ENCODE assay signal across 15 mouse cellular contexts in genomic region chr2:105678306-105678705, GRCm38 (mm10). TPM values are rescaled to one million over a fixed set of nuclear protein-coding genes. Genes with fewer than 3 reads are reported as not detected.
DNase-seq lines count a peak whose midpoint lies in the region; ATAC-seq lines count a peak whose summit lies in the region.
"Had no signal": no experiment of that assay in that cellular context is flagged by ENCODE, and none has a peak within 500 bp of the region (broad histone marks: within the 10 kb centered on the region; RNA-seq: fewer than 3 reads in every experiment).

No protein-coding gene starts in this region.

- DNase-seq in embryo, embryonic 10.5 days (ENCODE audit: low spot score), result peak; percentile 43
- DNase-seq in embryo, embryonic 10 days (ENCODE audit: low spot score), result no peak
- DNase-seq in embryonic facial prominence, embryonic 11.5 days (ENCODE audit: low spot score), result peak; percentile 1
- DNase-seq in hindbrain, embryonic 10.5 days (ENCODE audit: low spot score), result no peak
- no peak for DNase-seq in spleen, postnatal 14 days (ENCODE audit: low spot score in 2 of 2)
- DNase-seq in adrenal gland, postnatal 36 days, result no peak
- no peak for DNase-seq in lung, postnatal 4 days
- DNase-seq: right cerebral cortex, adult 18-20 months had no signal

- H3K9me3 ChIP-seq in embryonic facial prominence, embryonic 11.5 days (replicated peaks; ENCODE audit: control insufficient read depth, low read length), result no peaks in the 10 kb centered on the region
- H3K9me3 ChIP-seq in hindbrain, embryonic 10.5 days, result no peaks in the 10 kb centered on the region
- H3K9me3 ChIP-seq in midbrain, embryonic 15.5 days, result no peaks in the 10 kb centered on the region
- H3K9me3 ChIP-seq: heart, embryonic 12.5 days had no signal

- no peak overlapping the region for H3K27ac ChIP-seq in embryonic facial prominence, embryonic 11.5 days (replicated peaks; ENCODE audit: low read depth, low read length)
- peak overlapping the region; percentile 79; the same call in 1 of the 2 replicates for H3K27ac ChIP-seq in hindbrain, embryonic 10.5 days
- H3K27ac ChIP-seq in midbrain, embryonic 15.5 days, result no peak overlapping the region
- H3K27ac ChIP-seq: kidney, postnatal 0 days had no signal

- no peak overlapping the region for H3K9ac ChIP-seq in embryonic facial prominence, embryonic 11.5 days (replicated peaks; ENCODE audit: low read length)
- H3K9ac ChIP-seq in midbrain, embryonic 15.5 days, result no peak overlapping the region
- H3K9ac ChIP-seq: heart, embryonic 12.5 days had no signal

- 6% methylated on average over 4 of the region's 4 CpGs for WGBS in embryonic facial prominence, embryonic 11.5 days
- WGBS in hindbrain, embryonic 10.5 days, result under 1% methylated on average over 4 of the region's 4 CpGs
- 7% methylated on average over 4 of the region's 4 CpGs for WGBS in midbrain, embryonic 15.5 days

- H3K4me1 ChIP-seq in embryonic facial prominence, embryonic 11.5 days (ENCODE audit: control insufficient read depth, insufficient read depth, low read length), result peaks cover 15% of the 10 kb centered on the region
- H3K4me1 ChIP-seq in hindbrain, embryonic 10.5 days (replicated peaks), result peaks cover 80% of the 10 kb centered on the region
- H3K4me1 ChIP-seq in midbrain, embryonic 15.5 days, result peaks cover 25% of the 10 kb centered on the region

- no peak overlapping the region for H3K4me2 ChIP-seq in embryonic facial prominence, embryonic 11.5 days (ENCODE audit: low read depth, low read length)
- H3K4me2 ChIP-seq in midbrain, embryonic 15.5 days, result peak overlapping the region; percentile 10; the same call in 1 of the 2 replicates
- H3K4me2 ChIP-seq: heart, embryonic 12.5 days had no signal

- H3K36me3 ChIP-seq in embryonic facial prominence, embryonic 11.5 days (replicated peaks; ENCODE audit: control insufficient read depth, insufficient read depth, low read depth, low read length), result no peaks in the 10 kb centered on the region
- H3K36me3 ChIP-seq in hindbrain, embryonic 10.5 days, result no peaks in the 10 kb centered on the region
- H3K36me3 ChIP-seq in midbrain, embryonic 15.5 days (replicated peaks), result no peaks in the 10 kb centered on the region
- H3K36me3 ChIP-seq: heart, embryonic 12.5 days had no signal

- H3K4me3 ChIP-seq in embryonic facial prominence, embryonic 11.5 days (ENCODE audit: low read depth, low read length), result no peak overlapping the region
- peak overlapping the region; percentile 73 for H3K4me3 ChIP-seq in hindbrain, embryonic 10.5 days
- H3K4me3 ChIP-seq in midbrain, embryonic 15.5 days, result no peak overlapping the region
- H3K4me3 ChIP-seq: erythroblast, embryonic 14.5 days; heart, embryonic 12.5 days had no signal

- no peak for ATAC-seq in embryonic facial prominence, embryonic 11.5 days (replicated peaks; ENCODE audit: insufficient number of reproducible peaks, low FRiP score, low TSS enrichment, low read depth)
- no peak for ATAC-seq in midbrain, embryonic 15.5 days (replicated peaks)
- ATAC-seq: activated CD4-positive, CD25-positive, alpha-beta regulatory T cell, adult 4 months had no signal

- peaks cover 74% of the 10 kb centered on the region for H3K27me3 ChIP-seq in embryonic facial prominence, embryonic 11.5 days (ENCODE audit: control insufficient read depth, insufficient read depth, low read length)
- H3K27me3 ChIP-seq in hindbrain, embryonic 10.5 days (ENCODE audit: insufficient read depth, poor library complexity, severe bottlenecking), result peaks cover 99% of the 10 kb centered on the region
- H3K27me3 ChIP-seq in midbrain, embryonic 15.5 days (replicated peaks), result peaks cover 86% of the 10 kb centered on the region

RNA-seq across cellular contexts. Expression of gene Pax6, which starts 9.6 kb away (rescaled TPM):
- polyA plus RNA-seq in embryonic facial prominence, embryonic 11.5 days (2014; fragmentation: Nextera tagmentation; extraction: Ambion mirVana), result 13.9 and 26.6 TPM in 2 replicates
- 24.7 and 27.0 TPM in 2 replicates for polyA plus RNA-seq in hindbrain, embryonic 10.5 days (2016; fragmentation: Nextera tagmentation; extraction: Ambion mirVana)
- polyA plus RNA-seq in midbrain, embryonic 15.5 days (2015; fragmentation: Nextera tagmentation; extraction: Ambion mirVana), result 22.5 and 23.3 TPM in 2 replicates
- total RNA-seq in adrenal gland, postnatal 36 days (2021), result not detected
- total RNA-seq: gastrocnemius, adult 8-10 months had no signal
- polyA plus RNA-seq: thymus, postnatal 0 days had no signal

Comparison
In these comparisons a context has a peak if more than half of its experiments do, and no peak if none do; other contexts are left out.
1. DNase-seq: peak in embryo, embryonic 10.5 days (single experiment) and embryonic facial prominence, embryonic 11.5 days (single experiment); none in embryo, embryonic 10 days (single experiment), hindbrain, embryonic 10.5 days (single experiment), spleen, postnatal 14 days (0 of 2), adrenal gland, postnatal 36 days (0 of 2) and lung, postnatal 4 days (0 of 2).